Mouse (Mus musculus) heart, embryonic 15.5 days (tissue): Measurements from ENCODE around the gene H2-M3. TPM values are rescaled to one million over a fixed set of nuclear protein-coding genes. Genes with fewer than 3 reads are reported as not detected.
"Not testable (repeated sequence)": the region's sequence is repeated elsewhere in the genome, so short reads cannot be mapped to it uniquely, and the experiment has no call there.

ENCODE experiments used
- ATAC-seq: fragments of 200-750 bp; cut with Nextera tagmentation; replicated peaks from 2 replicates; pipeline ENCODE4 v1.8.0; 2017; ENCODE audit warnings: low read depth, moderate TSS enrichment; ENCODE audit not compliant: insufficient number of reproducible peaks, insufficient read depth, low FRiP score
- H3K27ac ChIP-seq: fragments of 300-500 bp; sonication (generic); 2 replicates; pipeline ENCODE4 v1.5.1; 2015; ENCODE audit warnings: mild to moderate bottlenecking, inconsistent platforms
- H3K27me3 ChIP-seq: fragments of 300-500 bp; sonication (generic); 2 replicates; pipeline ENCODE4 v1.6.1; 2015; ENCODE audit warnings: inconsistent platforms
- H3K36me3 ChIP-seq: fragments of 300-500 bp; sonication (generic); 2 replicates; pipeline ENCODE4 v1.6.1; 2015; ENCODE audit warnings: mild to moderate bottlenecking, inconsistent platforms
- H3K4me1 ChIP-seq: fragments of 300-500 bp; sonication (generic); replicated peaks from 2 replicates; pipeline ENCODE4 v1.6.1; 2015; ENCODE audit warnings: inconsistent platforms
- H3K4me2 ChIP-seq: fragments of 300-500 bp; sonication (generic); 2 replicates; pipeline ENCODE4 v1.6.1; 2015; ENCODE audit warnings: inconsistent platforms, mild to moderate bottlenecking, moderate library complexity
- H3K4me3 ChIP-seq: fragments of 300-500 bp; sonication (generic); 2 replicates; pipeline ENCODE4 v1.5.1; 2015; ENCODE audit warnings: mild to moderate bottlenecking, inconsistent platforms
- H3K9ac ChIP-seq: fragments of 300-500 bp; sonication (generic); 2 replicates; pipeline ENCODE4 v1.6.1; 2015; ENCODE audit warnings: mild to moderate bottlenecking, inconsistent platforms
- H3K9me3 ChIP-seq: fragments of 300-500 bp; sonication (generic); replicated peaks from 2 replicates; pipeline ENCODE4 v1.6.1; 2016; ENCODE audit warnings: inconsistent platforms
- WGBS: fragments of 180-500 bp; shearing (Covaris S2); methylation state at CpG from one replicate; pipeline ENCODE4 v1.1.7; 2015; ENCODE audit warnings: mixed read lengths; 5-methylcytosine and 5-hydroxymethylcytosine counted together
- polyA plus RNA-seq: library from polyadenylated mRNA; unstranded; fragments of >200 nt; fragmentation: Nextera tagmentation; extraction: Ambion mirVana; gene quantifications from 2 replicates; pipeline ENCODE4 v1.2.1, GENCODE M21; 2015

The H2-M3 gene
- polyA plus RNA-seq = 1.5 and 2.8 TPM in 2 replicates

DNA sequence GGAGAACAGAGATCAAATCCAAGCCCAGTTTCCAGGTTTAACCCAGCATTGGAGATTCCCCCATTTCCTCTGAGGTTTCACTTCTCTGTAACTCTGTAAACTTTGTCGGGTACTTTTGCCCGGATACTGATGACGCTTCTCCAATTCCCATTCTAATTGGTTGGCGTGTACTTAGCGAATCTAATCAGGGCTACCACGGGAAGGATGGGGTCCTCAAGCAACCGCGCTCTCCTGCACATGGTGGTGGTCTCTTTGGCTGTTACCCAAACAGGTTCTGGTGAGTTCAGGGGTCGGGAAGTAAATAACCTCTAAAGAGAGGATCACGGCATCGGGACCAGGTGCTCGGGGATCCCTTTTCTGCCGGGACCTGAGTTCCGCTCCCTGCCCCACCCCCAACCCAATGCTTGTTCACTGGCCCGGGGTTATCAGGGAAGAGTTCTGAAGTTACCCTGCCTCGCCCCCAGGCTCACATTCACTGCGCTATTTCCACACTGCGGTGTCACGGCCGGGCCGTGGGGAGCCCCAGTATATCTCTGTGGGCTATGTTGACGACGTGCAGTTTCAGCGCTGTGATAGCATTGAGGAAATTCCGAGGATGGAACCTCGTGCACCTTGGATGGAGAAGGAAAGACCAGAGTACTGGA is at the start of gene H2-M3:
Gene H2-M3 (plus strand): TSS at position 163 of the 644 bp plus-strand sequence.
- no peaks in the 10 kb centered on the region for H3K4me1 ChIP-seq
- H3K27ac ChIP-seq = no peak within 1 kb of the TSS
- H3K4me2 ChIP-seq = peak within 1 kb of the TSS; percentile 95
- H3K36me3 ChIP-seq = no peaks in the 10 kb centered on the region
- peak; percentile 86 for ATAC-seq
- H3K9me3 ChIP-seq = no peaks in the 10 kb centered on the region
- peak within 1 kb of the TSS; percentile 47 for H3K9ac ChIP-seq
- WGBS = 3% methylated on average over 26 of the region's 26 CpGs
- peak within 1 kb of the TSS; percentile 62 for H3K4me3 ChIP-seq
- no peaks in the 10 kb centered on the region for H3K27me3 ChIP-seq

DNA sequence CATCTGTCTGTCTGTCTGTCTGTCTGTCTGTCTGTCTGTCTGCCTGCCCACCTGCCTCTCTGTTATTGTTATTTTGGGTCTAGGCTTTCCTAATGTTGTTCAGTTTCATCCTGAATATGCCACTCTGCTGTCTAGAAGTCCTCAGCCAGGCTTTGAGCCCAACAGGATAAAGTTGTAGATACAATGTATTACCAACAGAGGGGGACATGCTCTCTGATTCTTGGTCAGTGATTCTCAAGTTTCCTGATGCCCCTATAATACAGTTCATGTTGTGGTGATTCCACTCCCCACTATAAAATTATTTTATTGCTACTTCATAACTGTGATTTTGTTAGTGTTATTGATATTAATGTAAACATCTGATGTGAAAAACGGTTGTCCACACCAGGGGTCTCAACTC is 48.1 kb upstream of the H2-M3 start:
- Histone ChIP-seq H3K4me3 (no peak overlapping the region), H3K9ac (no peak overlapping the region), H3K4me2 (no peak overlapping the region), H3K36me3 (no peaks in the 10 kb centered on the region), H3K4me1 (no peaks in the 10 kb centered on the region), H3K27ac (no peak overlapping the region), H3K27me3 (no peaks in the 10 kb centered on the region), H3K9me3 (no peaks in the 10 kb centered on the region)
- WGBS = 25% methylated on average over 1 of the region's 1 CpGs
- no peak for ATAC-seq

DNA sequence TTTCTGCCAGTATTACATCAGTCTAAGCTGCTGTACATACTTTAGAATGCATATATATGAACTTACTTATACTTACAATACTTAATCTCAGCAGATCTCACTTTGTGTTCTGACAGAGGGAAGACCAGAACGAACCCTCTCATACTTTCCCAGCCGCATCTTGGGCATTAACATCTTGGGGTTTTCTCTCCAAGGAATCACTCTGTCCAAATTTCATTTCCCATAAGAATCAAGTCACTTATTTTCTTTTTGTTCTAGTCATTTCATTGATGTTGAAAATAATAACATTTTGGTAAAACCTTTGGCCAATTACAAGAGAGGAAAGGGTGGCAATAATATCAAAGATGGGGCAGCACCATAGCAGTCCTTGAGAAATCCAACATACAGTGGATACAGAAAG is 32.8 kb upstream of the H2-M3 start, which contains the start of gene Olfr97:
Gene Olfr97 (minus strand): TSS at position 101 of the 400 bp plus-strand sequence.
- not testable (repeated sequence) for H3K4me3 ChIP-seq, H3K27me3 ChIP-seq, ATAC-seq, H3K9ac ChIP-seq, H3K4me1 ChIP-seq, H3K4me2 ChIP-seq, H3K36me3 ChIP-seq, H3K9me3 ChIP-seq, H3K27ac ChIP-seq
- 67% methylated on average over 2 of the region's 2 CpGs for WGBS

DNA sequence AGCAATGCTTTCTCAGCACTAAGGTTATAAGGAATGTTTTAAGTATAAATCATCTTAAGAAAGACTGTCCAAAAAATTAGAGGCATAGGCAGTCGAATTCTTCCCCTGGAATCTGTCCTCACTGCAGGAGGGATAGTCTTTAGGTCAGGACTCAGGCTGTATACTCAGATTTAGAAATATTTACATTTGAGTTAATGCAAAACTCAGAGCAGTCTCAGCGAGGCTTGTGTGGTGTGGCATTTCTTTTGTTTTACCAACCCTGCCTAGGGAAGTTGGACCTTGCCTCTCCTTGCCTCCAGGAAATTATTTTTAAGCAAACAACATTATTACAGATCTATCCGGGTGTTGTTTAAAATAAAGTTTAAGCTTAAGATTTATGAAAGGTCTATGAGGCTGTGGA is 27.8 kb upstream of the H2-M3 start:
- Histone ChIP-seq H3K9me3 (no peaks in the 10 kb centered on the region), H3K4me3 (no peak overlapping the region), H3K27me3 (no peaks in the 10 kb centered on the region), H3K27ac (no peak overlapping the region), H3K36me3 (no peaks in the 10 kb centered on the region), H3K9ac (no peak overlapping the region), H3K4me2 (no peak overlapping the region), H3K4me1 (no peaks in the 10 kb centered on the region)
- 50% methylated on average over 3 of the region's 3 CpGs for WGBS
- ATAC-seq = no peak

DNA sequence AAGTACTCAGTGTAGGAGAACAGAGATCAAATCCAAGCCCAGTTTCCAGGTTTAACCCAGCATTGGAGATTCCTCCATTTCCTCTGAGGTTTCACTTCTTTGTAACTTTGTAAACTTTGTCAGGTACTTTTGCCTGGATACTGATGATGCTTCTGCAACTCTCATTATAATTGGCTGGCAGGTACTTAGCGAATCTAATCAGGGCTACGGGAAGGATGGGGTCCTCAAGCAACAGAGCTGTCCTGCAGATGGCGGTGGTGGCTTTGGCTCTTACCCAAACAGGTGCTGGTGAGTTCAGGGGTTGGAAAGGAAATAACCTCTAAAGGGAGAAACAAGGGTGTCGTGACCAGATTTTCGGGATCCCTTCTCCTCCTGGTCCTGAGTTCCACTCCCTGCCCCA is 23.3 kb upstream of the H2-M3 start:
- no peak overlapping the region for H3K27ac ChIP-seq
- H3K36me3 ChIP-seq = no peaks in the 10 kb centered on the region
- no peak for ATAC-seq
- H3K9me3 ChIP-seq = no peaks in the 10 kb centered on the region
- H3K27me3 ChIP-seq = no peaks in the 10 kb centered on the region
- 22% methylated on average over 5 of the region's 5 CpGs for WGBS
- H3K4me2 ChIP-seq = no peak overlapping the region
- H3K4me1 ChIP-seq = no peaks in the 10 kb centered on the region
- H3K4me3 ChIP-seq = no peak overlapping the region
- H3K9ac ChIP-seq = no peak overlapping the region

DNA sequence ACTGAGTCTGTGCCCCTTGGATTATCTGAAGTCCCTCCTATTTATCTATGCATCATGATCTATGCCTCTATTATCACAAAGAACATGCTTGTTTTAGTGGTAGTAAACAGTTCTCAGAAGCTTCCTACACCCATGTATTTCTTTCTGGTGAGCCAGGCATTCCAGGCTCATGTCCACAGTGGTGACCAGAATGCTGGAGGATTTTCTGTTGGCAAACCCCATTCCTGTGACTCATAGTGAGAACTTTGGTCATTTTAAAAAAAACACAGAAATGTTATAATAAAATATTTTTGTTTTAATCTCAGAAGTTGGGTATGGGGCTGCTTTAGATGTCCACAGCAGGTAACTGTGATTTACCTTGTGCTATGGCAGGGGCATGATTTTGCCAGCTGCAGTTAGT is 20.6 kb upstream of the H2-M3 start:
- ATAC-seq = no peak
- no peak overlapping the region for H3K4me2 ChIP-seq
- no peak overlapping the region for H3K9ac ChIP-seq
- no peak overlapping the region for H3K4me3 ChIP-seq
- H3K4me1 ChIP-seq = no peaks in the 10 kb centered on the region
- no peaks in the 10 kb centered on the region for H3K36me3 ChIP-seq
- no peaks in the 10 kb centered on the region for H3K27me3 ChIP-seq
- H3K27ac ChIP-seq = no peak overlapping the region
- no peaks in the 10 kb centered on the region for H3K9me3 ChIP-seq

DNA sequence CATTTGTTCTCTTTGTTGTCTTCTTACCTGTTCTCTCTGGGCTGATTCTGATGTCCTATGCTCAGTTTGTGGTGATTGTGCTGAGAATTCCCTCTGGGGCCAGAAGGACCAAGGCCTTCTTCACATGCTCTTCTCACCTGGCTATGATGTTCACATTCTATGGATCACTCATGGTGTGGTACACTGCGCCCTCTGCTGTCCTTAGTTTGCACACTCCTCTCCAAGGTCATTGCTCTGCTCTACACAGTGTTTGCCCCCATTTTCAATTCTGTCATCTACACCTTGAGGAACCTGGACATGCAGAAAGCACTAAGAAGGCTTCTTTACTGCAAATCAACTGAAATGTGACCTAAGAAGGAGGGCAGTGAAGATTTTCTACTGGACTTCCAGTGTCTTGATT is 19.5 kb upstream of the H2-M3 start:
- H3K4me1 ChIP-seq = no peaks in the 10 kb centered on the region
- no peak overlapping the region for H3K27ac ChIP-seq
- WGBS = 10% methylated on average over 1 of the region's 1 CpGs
- H3K36me3 ChIP-seq = no peaks in the 10 kb centered on the region
- H3K27me3 ChIP-seq = no peaks in the 10 kb centered on the region
- no peak overlapping the region for H3K4me2 ChIP-seq
- H3K9ac ChIP-seq = no peak overlapping the region
- no peak overlapping the region for H3K4me3 ChIP-seq
- ATAC-seq = no peak
- H3K9me3 ChIP-seq = no peaks in the 10 kb centered on the region

DNA sequence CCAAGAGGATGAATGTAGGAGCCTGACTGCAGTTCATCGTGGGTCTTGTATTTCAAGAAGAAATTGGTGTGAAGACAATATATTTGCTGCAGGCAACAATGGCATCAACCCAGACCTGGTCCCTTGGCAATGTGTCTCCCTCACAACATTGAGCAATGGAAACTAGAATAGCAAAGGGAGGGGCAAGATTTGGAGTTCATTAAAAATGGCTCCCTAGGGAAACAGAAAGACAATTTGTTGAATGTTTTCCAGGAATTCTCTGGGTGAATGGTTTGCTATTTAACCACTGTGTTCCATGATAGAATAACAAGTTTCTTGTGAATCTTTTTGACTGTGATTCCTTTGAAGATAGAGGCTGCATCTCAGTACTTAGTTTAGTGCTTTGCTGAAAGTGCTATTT is 6.4 kb upstream of the H2-M3 start, which contains the start of gene Olfr98:
Gene Olfr98 (minus strand): TSS at position 124 of the 400 bp plus-strand sequence.
- Histone ChIP-seq H3K27ac (no peak within 1 kb of the TSS), H3K36me3 (no peaks in the 10 kb centered on the region), H3K4me3 (no peak within 1 kb of the TSS), H3K27me3 (no peaks in the 10 kb centered on the region), H3K9ac (no peak within 1 kb of the TSS), H3K9me3 (no peaks in the 10 kb centered on the region), H3K4me2 (no peak within 1 kb of the TSS), H3K4me1 (no peaks in the 10 kb centered on the region)
- no peak for ATAC-seq
- WGBS = 72% methylated on average over 1 of the region's 1 CpGs

DNA sequence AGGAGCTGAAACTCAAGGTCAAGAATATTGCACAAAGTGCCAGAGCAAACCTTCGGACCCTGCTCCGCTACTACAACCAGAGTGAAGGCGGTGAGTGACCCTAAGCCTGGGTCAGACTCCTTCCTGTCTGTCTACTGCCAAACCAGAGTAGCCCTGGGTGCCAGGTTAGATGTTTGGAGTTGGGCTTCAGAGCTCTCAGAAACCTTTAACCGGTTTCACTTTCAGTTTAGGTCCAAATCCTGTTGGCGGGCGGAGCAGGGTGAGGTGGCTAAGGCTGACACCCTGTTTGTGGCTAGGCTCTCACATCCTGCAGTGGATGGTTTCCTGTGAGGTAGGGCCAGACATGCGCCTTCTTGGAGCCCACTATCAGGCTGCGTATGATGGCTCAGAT is 677 bp downstream of the H2-M3 start:
- peak overlapping the region; percentile 62 for H3K4me3 ChIP-seq
- peak overlapping the region; percentile 95 for H3K4me2 ChIP-seq
- WGBS = 51% methylated on average over 8 of the region's 8 CpGs
- no peaks in the 10 kb centered on the region for H3K9me3 ChIP-seq
- H3K36me3 ChIP-seq = no peaks in the 10 kb centered on the region
- H3K27me3 ChIP-seq = no peaks in the 10 kb centered on the region
- H3K4me1 ChIP-seq = no peaks in the 10 kb centered on the region
- peak overlapping the region; percentile 47; the same call in 1 of the 2 replicates for H3K9ac ChIP-seq
- peak; percentile 29; the same call in 1 of the 2 replicates for ATAC-seq
- H3K27ac ChIP-seq = no peak overlapping the region

DNA sequence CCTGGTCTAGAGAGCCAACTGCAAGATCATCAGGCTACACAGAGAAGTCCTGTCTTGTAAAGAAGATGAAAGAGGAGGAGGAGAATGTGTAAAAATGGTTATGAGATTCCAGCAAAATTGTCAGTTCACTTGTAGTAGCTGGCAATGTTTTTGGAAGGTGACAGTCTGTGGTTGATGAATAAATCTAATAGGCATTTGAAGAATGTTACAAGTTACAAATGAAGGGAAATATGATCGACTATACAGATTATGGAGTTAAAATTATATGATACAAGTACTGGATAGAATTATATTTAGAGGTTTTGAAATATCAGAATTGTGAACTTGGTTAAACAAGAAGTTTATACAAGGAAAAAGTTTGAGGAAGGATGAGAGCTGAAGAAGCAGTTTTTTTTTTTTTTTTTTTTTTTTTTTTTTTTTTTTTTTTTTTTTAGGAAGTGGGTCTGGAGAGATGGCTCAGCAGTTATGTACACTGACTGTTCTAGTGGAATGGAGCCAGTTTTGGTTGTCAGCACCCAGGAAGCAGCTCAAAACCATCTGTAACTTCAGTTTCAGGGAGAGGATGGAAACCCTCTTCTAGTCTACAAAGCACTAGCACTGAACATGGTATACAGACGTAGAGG is 5.7 kb downstream of the H2-M3 start:
- no peak overlapping the region for H3K27ac ChIP-seq
- no peaks in the 10 kb centered on the region for H3K9me3 ChIP-seq
- H3K4me1 ChIP-seq = no peaks in the 10 kb centered on the region
- H3K27me3 ChIP-seq = no peaks in the 10 kb centered on the region
- ATAC-seq = no peak
- H3K36me3 ChIP-seq = no peaks in the 10 kb centered on the region
- H3K9ac ChIP-seq = no peak overlapping the region
- H3K4me3 ChIP-seq = no peak overlapping the region
- WGBS = 67% methylated on average over 2 of the region's 2 CpGs
- H3K4me2 ChIP-seq = no peak overlapping the region

DNA sequence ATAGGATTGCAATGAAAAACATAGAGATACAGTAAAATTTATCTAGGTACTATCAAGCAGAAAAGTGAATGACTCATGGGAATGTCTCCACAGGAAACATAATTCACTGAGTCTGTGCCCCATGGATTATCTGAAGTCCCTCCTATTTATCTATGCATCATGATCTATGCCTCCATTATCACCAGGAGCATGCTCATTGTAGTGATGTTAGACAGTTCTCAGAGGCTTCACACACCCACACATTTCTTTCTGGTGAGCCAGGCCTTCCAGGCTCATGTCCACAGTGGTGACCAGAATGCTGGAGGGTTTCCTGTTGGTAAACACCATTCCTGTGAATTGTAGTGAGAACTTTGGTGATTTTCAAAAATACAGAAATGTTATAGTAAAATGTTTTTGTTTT is 6.6 kb downstream of the H2-M3 start:
- no peaks in the 10 kb centered on the region for H3K9me3 ChIP-seq
- no peak overlapping the region for H3K27ac ChIP-seq
- H3K4me1 ChIP-seq = no peaks in the 10 kb centered on the region
- no peak overlapping the region for H3K4me2 ChIP-seq
- no peaks in the 10 kb centered on the region for H3K27me3 ChIP-seq
- no peaks in the 10 kb centered on the region for H3K36me3 ChIP-seq
- H3K4me3 ChIP-seq = no peak overlapping the region
- no peak for ATAC-seq
- no peak overlapping the region for H3K9ac ChIP-seq

DNA sequence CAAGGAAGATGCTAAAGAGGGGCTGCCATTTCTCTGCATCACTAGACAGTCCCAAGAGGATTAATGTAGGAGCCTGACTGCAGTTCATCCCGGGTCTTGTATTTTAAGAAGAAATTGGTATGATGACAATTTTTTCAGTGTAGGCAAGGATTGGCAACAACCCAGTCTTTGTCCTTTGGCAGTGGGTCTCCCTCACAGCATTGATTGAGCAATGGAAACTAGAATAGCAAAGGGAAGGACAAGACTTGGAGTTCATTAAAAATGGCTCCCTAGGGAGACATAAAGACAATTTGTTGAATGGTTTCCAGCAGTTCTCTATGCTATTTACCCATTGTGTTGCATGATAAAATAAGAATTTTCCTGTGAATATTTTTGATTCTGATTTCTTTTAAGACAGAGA is 10.3 kb downstream of the H2-M3 start:
- no peak for ATAC-seq
- Histone ChIP-seq H3K27me3 (no peaks in the 10 kb centered on the region), H3K4me1 (no peaks in the 10 kb centered on the region), H3K9me3 (no peaks in the 10 kb centered on the region), H3K27ac (no peak overlapping the region), H3K4me2 (no peak overlapping the region), H3K36me3 (no peaks in the 10 kb centered on the region), H3K4me3 (no peak overlapping the region), H3K9ac (no peak overlapping the region)
- WGBS = 70% methylated on average over 1 of the region's 1 CpGs
